Mouse (Mus musculus): ENCODE data around the gene Sh3gl1.

GRCm38 (mm10) chr17:56009962-56010240 lies 26.5 kb downstream of the Sh3gl1 start:
- TF ChIP-seq POLR2A (IDR thresholded peaks at IDR 0.05; ENCODE audit: borderline replicate concordance, control insufficient read depth, low read depth, low read length) (no peak), CTCF (IDR thresholded peaks at IDR 0.05; ENCODE audit: control insufficient read depth, insufficient read depth, low read length) (no peak)

All from bone marrow, adult 2 months (tissue).